Mouse (Mus musculus) liver, embryonic 12.5 days (tissue): Measurements from ENCODE around the gene Zbtb34. TPM values are rescaled to one million over a fixed set of nuclear protein-coding genes. Genes with fewer than 3 reads are reported as not detected.
A peak's percentile ranks its signal among the peaks of the same experiment; 100 is the strongest.

Source experiments
- ATAC-seq: fragments of 200-750 bp; cut with Nextera tagmentation; 2 replicates; pipeline ENCODE4 v1.8.0; 2017; ENCODE audit warnings: moderate number of reproducible peaks, mild to moderate bottlenecking, moderate library complexity
- H3K27ac ChIP-seq: fragments of 300-500 bp; sonication (generic); 2 replicates; pipeline ENCODE4 v1.5.1; 2016; ENCODE audit warnings: mild to moderate bottlenecking
- H3K27me3 ChIP-seq: fragments of 300-500 bp; sonication (generic); replicated peaks from 2 replicates; pipeline ENCODE4 v1.6.1; 2016; ENCODE audit warnings: mild to moderate bottlenecking, moderate library complexity
- H3K36me3 ChIP-seq: fragments of 300-500 bp; sonication (generic); 2 replicates; pipeline ENCODE4 v1.6.1; 2016; ENCODE audit warnings: mild to moderate bottlenecking, moderate library complexity
- H3K4me1 ChIP-seq: fragments of 300-500 bp; sonication (generic); 2 replicates; pipeline ENCODE4 v1.6.1; 2016
- H3K4me2 ChIP-seq: fragments of 300-500 bp; sonication (generic); 2 replicates; pipeline ENCODE4 v1.6.1; 2016; ENCODE audit warnings: mild to moderate bottlenecking, moderate library complexity
- H3K4me3 ChIP-seq: fragments of 300-500 bp; sonication (generic); 2 replicates; pipeline ENCODE4 v1.5.1; 2016; ENCODE audit warnings: mild to moderate bottlenecking, moderate library complexity
- H3K9ac ChIP-seq: fragments of 300-500 bp; sonication (generic); 2 replicates; pipeline ENCODE4 v1.6.1; 2016; ENCODE audit warnings: mild to moderate bottlenecking, moderate library complexity
- H3K9me3 ChIP-seq: fragments of 300-500 bp; sonication (generic); replicated peaks from 2 replicates; pipeline ENCODE4 v1.6.1; 2016; ENCODE audit warnings: mild to moderate bottlenecking, moderate library complexity
- WGBS: fragments of 180-500 bp; shearing (Covaris S2); methylation state at CpG from one replicate; pipeline ENCODE4 v1.1.7; 2016; ENCODE audit not compliant: insufficient replicate concordance; 5-methylcytosine and 5-hydroxymethylcytosine counted together
- polyA plus RNA-seq: library from polyadenylated mRNA; unstranded; fragments of >200 nt; fragmentation: Nextera tagmentation; extraction: Ambion mirVana; gene quantifications from 2 replicates; pipeline ENCODE4 v1.2.1, GENCODE M21; 2016

The Zbtb34 gene
- polyA plus RNA-seq, 1 experiment from 2014 or later: 3.6 TPM

GRCm38 (mm10) chr2:33456242-33456641 lies 25.1 kb upstream of the Zbtb34 start:
- no peak overlapping the region for H3K4me3 ChIP-seq
- no peaks in the 10 kb centered on the region for H3K9me3 ChIP-seq
- no peak overlapping the region for H3K4me2 ChIP-seq
- 91% methylated on average over 5 of the region's 5 CpGs for WGBS
- H3K4me1 ChIP-seq: peaks cover 26% of the 10 kb centered on the region
- no peak overlapping the region for H3K27ac ChIP-seq
- H3K27me3 ChIP-seq: no peaks in the 10 kb centered on the region
- H3K36me3 ChIP-seq: peaks cover 82% of the 10 kb centered on the region
- no peak overlapping the region for H3K9ac ChIP-seq
- no peak for ATAC-seq

- no peak for ATAC-seq
- no peaks in the 10 kb centered on the region for H3K9me3 ChIP-seq
- WGBS: 72% methylated on average over 3 of the region's 3 CpGs
- H3K27me3 ChIP-seq: no peaks in the 10 kb centered on the region
- H3K27ac ChIP-seq: no peak overlapping the region
- no peak overlapping the region for H3K9ac ChIP-seq
- H3K4me1 ChIP-seq: peaks cover 24% of the 10 kb centered on the region
- peaks cover 82% of the 10 kb centered on the region for H3K36me3 ChIP-seq
- H3K4me3 ChIP-seq: no peak overlapping the region
- no peak overlapping the region for H3K4me2 ChIP-seq
Measured at GRCm38 (mm10) chr2:33455350-33455749, 24.2 kb upstream of the Zbtb34 start.

GRCm38 (mm10) chr2:33454816-33455215 lies 23.7 kb upstream of the Zbtb34 start:
- Histone ChIP-seq H3K9me3 (no peaks in the 10 kb centered on the region), H3K4me2 (no peak overlapping the region), H3K9ac (no peak overlapping the region), H3K4me3 (no peak overlapping the region), H3K4me1 (peaks cover 18% of the 10 kb centered on the region), H3K36me3 (peaks cover 82% of the 10 kb centered on the region), H3K27me3 (no peaks in the 10 kb centered on the region), H3K27ac (no peak overlapping the region)
- 86% methylated on average over 8 of the region's 8 CpGs for WGBS
- no peak for ATAC-seq

- Histone ChIP-seq H3K4me1 (peaks cover 11% of the 10 kb centered on the region), H3K9ac (no peak overlapping the region), H3K36me3 (peaks cover 85% of the 10 kb centered on the region), H3K27me3 (no peaks in the 10 kb centered on the region), H3K27ac (no peak overlapping the region), H3K4me3 (no peak overlapping the region), H3K4me2 (no peak overlapping the region), H3K9me3 (no peaks in the 10 kb centered on the region)
- WGBS: 85% methylated on average over 3 of the region's 3 CpGs
- ATAC-seq: no peak
Measured at GRCm38 (mm10) chr2:33453476-33453875, 22.4 kb upstream of the Zbtb34 start.

- H3K4me1 ChIP-seq: peaks cover 11% of the 10 kb centered on the region
- no peak overlapping the region for H3K4me3 ChIP-seq
- no peaks in the 10 kb centered on the region for H3K27me3 ChIP-seq
- H3K4me2 ChIP-seq: no peak overlapping the region
- ATAC-seq: no peak
- no peaks in the 10 kb centered on the region for H3K9me3 ChIP-seq
- no peak overlapping the region for H3K9ac ChIP-seq
- 75% methylated on average over 5 of the region's 5 CpGs for WGBS
- H3K27ac ChIP-seq: no peak overlapping the region
- H3K36me3 ChIP-seq: peaks cover 78% of the 10 kb centered on the region
Measured at GRCm38 (mm10) chr2:33452721-33453120, 21.6 kb upstream of the Zbtb34 start.

GRCm38 (mm10) chr2:33452140-33452539 lies 21.0 kb upstream of the Zbtb34 start:
- Histone ChIP-seq H3K27ac (no peak overlapping the region), H3K9ac (no peak overlapping the region), H3K4me1 (peaks cover 11% of the 10 kb centered on the region), H3K9me3 (no peaks in the 10 kb centered on the region), H3K4me2 (no peak overlapping the region), H3K4me3 (no peak overlapping the region), H3K36me3 (peaks cover 73% of the 10 kb centered on the region), H3K27me3 (no peaks in the 10 kb centered on the region)
- peak; percentile 35; the same call in 1 of the 2 replicates for ATAC-seq
- WGBS: 32% methylated on average over 4 of the region's 4 CpGs

GRCm38 (mm10) chr2:33451038-33451978 lies 20.2 kb upstream of the Zbtb34 start:
- peaks cover 11% of the 10 kb centered on the region for H3K4me1 ChIP-seq
- H3K4me2 ChIP-seq: no peak overlapping the region
- H3K9me3 ChIP-seq: no peaks in the 10 kb centered on the region
- no peak overlapping the region for H3K4me3 ChIP-seq
- H3K27ac ChIP-seq: no peak overlapping the region
- no peak overlapping the region for H3K9ac ChIP-seq
- 74% methylated on average over 11 of the region's 11 CpGs for whole genome bisulfite sequencing
- no peaks in the 10 kb centered on the region for H3K27me3 ChIP-seq
- no peak for ATAC-seq
- H3K36me3 ChIP-seq: peaks cover 68% of the 10 kb centered on the region

- H3K27ac ChIP-seq: no peak overlapping the region
- H3K9ac ChIP-seq: no peak overlapping the region
- WGBS: 87% methylated on average over 22 of the region's 22 CpGs
- H3K4me1 ChIP-seq: peaks cover 11% of the 10 kb centered on the region
- no peaks in the 10 kb centered on the region for H3K9me3 ChIP-seq
- no peak overlapping the region for H3K4me2 ChIP-seq
- no peaks in the 10 kb centered on the region for H3K27me3 ChIP-seq
- H3K4me3 ChIP-seq: no peak overlapping the region
- no peak for ATAC-seq
- H3K36me3 ChIP-seq: peaks cover 52% of the 10 kb centered on the region
Measured at GRCm38 (mm10) chr2:33449119-33449873, 18.2 kb upstream of the Zbtb34 start.

- ATAC-seq: no peak
- H3K9ac ChIP-seq: no peak overlapping the region
- no peak overlapping the region for H3K4me3 ChIP-seq
- H3K27ac ChIP-seq: no peak overlapping the region
- H3K36me3 ChIP-seq: peaks cover 33% of the 10 kb centered on the region
- no peaks in the 10 kb centered on the region for H3K27me3 ChIP-seq
- no peaks in the 10 kb centered on the region for H3K9me3 ChIP-seq
- no peak overlapping the region for H3K4me2 ChIP-seq
- H3K4me1 ChIP-seq: no peaks in the 10 kb centered on the region
- WGBS: 29% methylated on average over 1 of the region's 1 CpGs
Measured at GRCm38 (mm10) chr2:33446796-33447195, 15.7 kb upstream of the Zbtb34 start.

- H3K9me3 ChIP-seq: no peaks in the 10 kb centered on the region
- H3K4me1 ChIP-seq: no peaks in the 10 kb centered on the region
- ATAC-seq: no peak
- H3K27ac ChIP-seq: no peak overlapping the region
- H3K4me2 ChIP-seq: no peak overlapping the region
- WGBS: 76% methylated on average over 5 of the region's 5 CpGs
- no peak overlapping the region for H3K4me3 ChIP-seq
- H3K9ac ChIP-seq: no peak overlapping the region
- peaks cover 22% of the 10 kb centered on the region for H3K36me3 ChIP-seq
- peaks cover 5% of the 10 kb centered on the region; the same call in 1 of the 2 replicates for H3K27me3 ChIP-seq
Measured at GRCm38 (mm10) chr2:33445741-33446140, 14.6 kb upstream of the Zbtb34 start.

GRCm38 (mm10) chr2:33444862-33445261 lies 13.7 kb upstream of the Zbtb34 start:
- Histone ChIP-seq H3K27me3 (peaks cover 10% of the 10 kb centered on the region), H3K36me3 (peaks cover 15% of the 10 kb centered on the region), H3K4me2 (no peak overlapping the region), H3K4me3 (no peak overlapping the region), H3K27ac (no peak overlapping the region), H3K9me3 (no peaks in the 10 kb centered on the region), H3K4me1 (no peaks in the 10 kb centered on the region), H3K9ac (no peak overlapping the region)
- no peak for ATAC-seq

GRCm38 (mm10) chr2:33444358-33444757 lies 13.2 kb upstream of the Zbtb34 start:
- H3K9me3 ChIP-seq: no peaks in the 10 kb centered on the region
- no peak overlapping the region for H3K4me2 ChIP-seq
- peaks cover 15% of the 10 kb centered on the region for H3K27me3 ChIP-seq
- H3K36me3 ChIP-seq: peaks cover 10% of the 10 kb centered on the region
- no peaks in the 10 kb centered on the region for H3K4me1 ChIP-seq
- WGBS: 66% methylated on average over 5 of the region's 5 CpGs
- H3K4me3 ChIP-seq: no peak overlapping the region
- no peak for ATAC-seq
- H3K9ac ChIP-seq: no peak overlapping the region
- no peak overlapping the region for H3K27ac ChIP-seq
